Mouse (Mus musculus) bone marrow, adult 2 months (tissue): ENCODE measurements around the gene Tmem140.

Experiments used
- CTCF ChIP-seq: fragments of 200-500 bp; IDR thresholded peaks from 2 replicates; pipeline ENCODE4 v1.5.1; 2011; ENCODE audit warnings: low read length, control low read depth; ENCODE audit not compliant: control insufficient read depth, insufficient read depth
- POLR2A ChIP-seq: fragments of 200-500 bp; IDR thresholded peaks from 2 replicates; pipeline ENCODE4 v1.6.1; 2011; ENCODE audit warnings: low read depth, mild to moderate bottlenecking, control low read depth, low read length, borderline replicate concordance; ENCODE audit not compliant: control insufficient read depth

GRCm38 (mm10) chr6:34887131-34887850 is 24.3 kb downstream of the Tmem140 start:
- no peak for TF ChIP-seq CTCF
- no peak for TF ChIP-seq POLR2A
